Mouse (Mus musculus): ENCODE results near the gene Fgf5. TPM values are rescaled to one million over a fixed set of nuclear protein-coding genes. Genes with fewer than 3 reads are reported as not detected.

The Fgf5 gene
- polyA plus RNA-seq (2012; rRNA removed) (0.01 TPM in 1 of 2 replicates, not detected in the other), polyA plus RNA-seq (2014; fragmentation: Nextera tagmentation; extraction: Ambion mirVana) (0.15 and 0.19 TPM in 2 replicates)

DNA sequence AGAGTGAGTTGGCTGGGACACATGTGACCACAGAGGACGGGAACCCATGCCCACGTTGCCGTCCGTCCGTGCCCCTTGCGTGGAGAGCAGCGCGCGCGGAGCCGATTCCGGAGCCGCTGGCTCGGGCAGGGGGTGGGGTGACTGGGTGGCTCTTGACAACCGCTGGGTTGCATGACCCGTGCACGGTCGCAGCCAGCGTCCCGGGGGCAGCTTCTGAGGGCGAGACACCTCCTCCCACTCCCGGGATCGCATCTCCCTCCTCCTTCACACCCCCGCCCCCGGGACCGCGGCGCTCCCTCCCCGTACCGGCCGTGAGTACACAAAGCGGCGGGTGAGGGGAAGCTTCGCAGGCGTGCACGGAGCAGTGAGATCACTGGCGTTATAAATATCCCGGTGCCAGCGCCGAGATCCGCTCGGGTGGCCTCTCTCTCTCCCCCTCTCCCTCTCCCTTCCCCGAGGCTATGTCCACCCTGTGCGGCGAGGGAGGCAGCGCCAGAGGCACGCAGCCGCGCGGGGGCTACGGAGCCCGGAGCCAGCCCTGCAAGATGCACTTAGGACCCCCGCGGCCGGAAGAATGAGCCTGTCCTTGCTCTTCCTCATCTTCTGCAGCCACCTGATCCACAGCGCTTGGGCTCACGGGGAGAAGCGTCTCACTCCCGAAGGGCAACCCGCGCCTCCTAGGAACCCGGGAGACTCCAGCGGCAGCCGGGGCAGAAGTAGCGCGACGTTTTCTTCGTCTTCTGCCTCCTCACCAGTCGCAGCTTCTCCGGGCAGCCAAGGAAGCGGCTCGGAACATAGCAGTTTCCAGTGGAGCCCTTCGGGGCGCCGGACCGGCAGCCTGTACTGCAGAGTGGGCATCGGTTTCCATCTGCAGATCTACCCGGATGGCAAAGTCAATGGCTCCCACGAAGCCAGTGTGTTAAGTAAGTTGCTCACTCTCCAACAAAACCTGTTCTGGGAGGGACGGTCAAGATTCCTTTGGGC, at the start of gene Fgf5:
TSS of gene Fgf5 (plus strand) at position 347 of the 984 bp plus-strand sequence.
- no peaks in the 10 kb centered on the region for H3K4me1 ChIP-seq (replicated peaks; ENCODE audit: control insufficient read depth in 2 of 2, insufficient read depth in 2 of 2, low read length in 1 of 2)
- peak within 1 kb of the TSS; percentile 6 to 36; a peak in 3 of 4 replicates for H3K4me3 ChIP-seq (ENCODE audit: insufficient read depth in 1 of 2, low read depth in 2 of 2, low read length in 2 of 2)
- peak within 1 kb of the TSS; percentile 46 for H3K4me2 ChIP-seq (ENCODE audit: low read depth)
- H3K9me3 ChIP-seq (ENCODE audit: control insufficient read depth, low read length): no peaks in the 10 kb centered on the region
- no peak within 1 kb of the TSS for H3K9ac ChIP-seq (replicated peaks)
- DNase-seq (ENCODE audit: low read depth in 3 of 3, low spot score in 3 of 3) (no peak), ATAC-seq (ENCODE audit: insufficient read depth) (no peak)
- WGBS (ENCODE audit: insufficient replicate concordance): 1% methylated on average over 77 of the region's 80 CpGs
- TF ChIP-seq CTCF (IDR thresholded peaks at IDR 0.05; ENCODE audit: low read depth) (no peak), EP300 (IDR thresholded peaks at IDR 0.05; ENCODE audit: low read depth) (no peak)
- no peaks in the 10 kb centered on the region for H3K36me3 ChIP-seq (replicated peaks; ENCODE audit: control insufficient read depth, insufficient read depth, low read depth)
- no peak within 1 kb of the TSS for H3K27ac ChIP-seq
- H3K27me3 ChIP-seq (ENCODE audit: control insufficient read depth, insufficient read depth, low read length): peaks cover 26% of the 10 kb centered on the region

DNA sequence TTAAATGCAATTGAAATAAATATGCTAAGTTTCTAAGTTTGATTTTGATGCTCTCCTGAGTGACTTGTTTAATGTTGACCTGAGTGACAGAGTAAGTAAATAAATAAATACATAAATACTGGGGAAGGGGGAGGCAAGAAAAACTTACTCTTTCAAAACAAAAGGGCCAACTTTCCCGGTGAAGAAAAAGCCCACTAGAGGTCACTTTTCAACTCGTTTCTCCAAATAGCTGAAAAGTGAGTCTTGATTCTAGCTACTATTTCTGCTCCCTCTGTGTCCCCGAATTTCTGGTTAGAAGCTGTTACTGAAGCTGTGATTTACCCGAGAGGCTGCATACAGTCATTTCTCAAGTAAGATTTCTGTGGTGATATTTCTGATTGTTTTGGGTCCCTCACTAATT, 41.5 kb upstream of the Fgf5 start:
- H3K4me2 ChIP-seq (ENCODE audit: low read depth): no peak overlapping the region
- no peaks in the 10 kb centered on the region for H3K9me3 ChIP-seq (ENCODE audit: control insufficient read depth, low read length)
- DNase-seq (ENCODE audit: low read depth in 3 of 3, low spot score in 3 of 3) (no peak), ATAC-seq (ENCODE audit: insufficient read depth) (no peak)
- no peak overlapping the region for H3K27ac ChIP-seq
- H3K4me3 ChIP-seq (ENCODE audit: insufficient read depth in 1 of 2, low read depth in 2 of 2, low read length in 2 of 2): no peak overlapping the region
- no peak overlapping the region for H3K9ac ChIP-seq (replicated peaks)
- H3K36me3 ChIP-seq (replicated peaks; ENCODE audit: control insufficient read depth, insufficient read depth, low read depth): no peaks in the 10 kb centered on the region
- 45% methylated on average over 4 of the region's 4 CpGs for WGBS (ENCODE audit: insufficient replicate concordance)
- no peak for TF ChIP-seq CTCF (IDR thresholded peaks at IDR 0.05; ENCODE audit: low read depth)
- no peak for TF ChIP-seq EP300 (IDR thresholded peaks at IDR 0.05; ENCODE audit: low read depth)
- H3K27me3 ChIP-seq (ENCODE audit: control insufficient read depth, insufficient read depth, low read length): no peaks in the 10 kb centered on the region
- no peaks in the 10 kb centered on the region for H3K4me1 ChIP-seq (replicated peaks; ENCODE audit: control insufficient read depth in 2 of 2, insufficient read depth in 2 of 2, low read length in 1 of 2)

DNA sequence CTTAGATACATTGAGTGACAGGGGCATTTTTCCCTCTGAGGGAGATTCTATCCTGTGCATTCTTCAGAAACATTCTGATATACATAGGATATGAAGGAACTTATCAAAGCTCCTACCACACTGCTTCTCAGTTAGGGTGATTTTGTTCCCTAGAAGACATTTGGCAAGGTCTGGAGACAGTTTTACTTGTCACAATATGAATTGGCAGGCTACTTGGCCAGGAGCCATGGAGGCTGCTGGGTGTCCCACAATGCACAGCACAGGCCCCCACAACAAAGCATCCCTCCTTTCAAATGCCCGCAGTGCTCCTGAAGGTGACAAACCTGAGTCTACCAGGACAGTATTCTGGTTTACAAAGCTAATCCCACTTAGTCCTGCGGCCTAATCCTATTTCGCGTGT, 32.0 kb upstream of the Fgf5 start:
- 60% methylated on average over 4 of the region's 4 CpGs for WGBS (ENCODE audit: insufficient replicate concordance)
- no peaks in the 10 kb centered on the region for H3K36me3 ChIP-seq (replicated peaks; ENCODE audit: control insufficient read depth, insufficient read depth, low read depth)
- DNase-seq (ENCODE audit: low read depth in 3 of 3, low spot score in 3 of 3) (no peak), ATAC-seq (ENCODE audit: insufficient read depth) (no peak)
- no peak overlapping the region for H3K4me3 ChIP-seq (ENCODE audit: insufficient read depth in 1 of 2, low read depth in 2 of 2, low read length in 2 of 2)
- H3K9ac ChIP-seq (replicated peaks): no peak overlapping the region
- TF ChIP-seq EP300 (IDR thresholded peaks at IDR 0.05; ENCODE audit: low read depth): no peak
- no peak for TF ChIP-seq CTCF (IDR thresholded peaks at IDR 0.05; ENCODE audit: low read depth)
- H3K4me1 ChIP-seq (replicated peaks; ENCODE audit: control insufficient read depth in 2 of 2, insufficient read depth in 2 of 2, low read length in 1 of 2): no peaks in the 10 kb centered on the region
- no peaks in the 10 kb centered on the region for H3K27me3 ChIP-seq (ENCODE audit: control insufficient read depth, insufficient read depth, low read length)
- no peak overlapping the region for H3K4me2 ChIP-seq (ENCODE audit: low read depth)
- no peaks in the 10 kb centered on the region for H3K9me3 ChIP-seq (ENCODE audit: control insufficient read depth, low read length)
- H3K27ac ChIP-seq: no peak overlapping the region

DNA sequence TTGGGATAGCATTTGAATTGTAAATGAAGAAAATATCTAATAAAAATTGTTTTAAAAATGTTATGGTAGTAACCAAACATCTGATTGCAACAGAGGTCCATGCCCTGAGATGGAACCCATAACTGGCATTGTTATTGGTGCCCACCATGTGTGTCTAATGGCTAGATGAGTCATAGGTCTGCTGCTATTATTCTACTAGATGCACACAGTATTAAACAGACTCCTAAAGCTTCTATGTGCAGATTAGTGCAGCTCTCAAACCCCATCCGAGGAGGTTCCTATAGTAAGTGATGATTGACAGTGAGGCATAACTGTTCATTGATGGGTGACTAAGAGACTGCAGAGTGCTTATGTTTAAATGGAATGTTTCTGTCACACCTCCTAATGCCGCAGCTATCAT, 27.3 kb upstream of the Fgf5 start:
- WGBS (ENCODE audit: insufficient replicate concordance): 53% methylated on average over 2 of the region's 2 CpGs
- H3K4me1 ChIP-seq (replicated peaks; ENCODE audit: control insufficient read depth in 2 of 2, insufficient read depth in 2 of 2, low read length in 1 of 2): no peaks in the 10 kb centered on the region
- H3K27me3 ChIP-seq (ENCODE audit: control insufficient read depth, insufficient read depth, low read length): no peaks in the 10 kb centered on the region
- no peak overlapping the region for H3K4me3 ChIP-seq (ENCODE audit: insufficient read depth in 1 of 2, low read depth in 2 of 2, low read length in 2 of 2)
- TF ChIP-seq EP300 (IDR thresholded peaks at IDR 0.05; ENCODE audit: low read depth) (no peak), CTCF (IDR thresholded peaks at IDR 0.05; ENCODE audit: low read depth) (no peak)
- no peaks in the 10 kb centered on the region for H3K36me3 ChIP-seq (replicated peaks; ENCODE audit: control insufficient read depth, insufficient read depth, low read depth)
- H3K9me3 ChIP-seq (ENCODE audit: control insufficient read depth, low read length): no peaks in the 10 kb centered on the region
- H3K9ac ChIP-seq (replicated peaks): no peak overlapping the region
- DNase-seq (ENCODE audit: low read depth in 3 of 3, low spot score in 3 of 3) (no peak), ATAC-seq (ENCODE audit: insufficient read depth) (no peak)
- no peak overlapping the region for H3K4me2 ChIP-seq (ENCODE audit: low read depth)
- no peak overlapping the region for H3K27ac ChIP-seq

DNA sequence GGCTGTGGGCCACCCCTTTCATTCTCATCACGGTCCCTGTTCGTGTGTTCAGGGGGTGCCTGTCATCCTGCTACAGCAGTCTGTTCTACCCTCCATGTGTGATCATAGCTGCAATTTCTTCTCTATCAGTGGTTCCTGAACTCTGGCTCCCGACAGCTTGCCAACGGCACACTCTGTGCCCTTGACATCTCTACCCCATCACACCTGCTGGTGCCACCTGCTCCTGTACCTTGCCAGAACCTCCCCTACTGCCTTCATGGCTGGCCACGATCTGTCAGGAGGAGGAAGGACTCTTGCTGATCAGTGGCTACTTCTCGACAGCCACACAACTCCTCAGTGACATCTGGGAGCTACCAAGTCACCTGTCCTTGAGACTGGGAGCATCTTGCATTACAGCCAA, 24.5 kb upstream of the Fgf5 start:
- no peak overlapping the region for H3K27ac ChIP-seq
- 57% methylated on average over 6 of the region's 6 CpGs for WGBS (ENCODE audit: insufficient replicate concordance)
- no peaks in the 10 kb centered on the region for H3K36me3 ChIP-seq (replicated peaks; ENCODE audit: control insufficient read depth, insufficient read depth, low read depth)
- no peak overlapping the region for H3K4me3 ChIP-seq (ENCODE audit: insufficient read depth in 1 of 2, low read depth in 2 of 2, low read length in 2 of 2)
- H3K4me1 ChIP-seq (replicated peaks; ENCODE audit: control insufficient read depth in 2 of 2, insufficient read depth in 2 of 2, low read length in 1 of 2): no peaks in the 10 kb centered on the region
- H3K27me3 ChIP-seq (ENCODE audit: control insufficient read depth, insufficient read depth, low read length): no peaks in the 10 kb centered on the region
- ATAC-seq (ENCODE audit: insufficient read depth): no peak
- H3K9me3 ChIP-seq (ENCODE audit: control insufficient read depth, low read length): no peaks in the 10 kb centered on the region
- DNase-seq (ENCODE audit: low read depth in 3 of 3, low spot score in 3 of 3): no peak
- no peak overlapping the region for H3K9ac ChIP-seq (replicated peaks)
- no peak overlapping the region for H3K4me2 ChIP-seq (ENCODE audit: low read depth)
- no peak for TF ChIP-seq EP300 (IDR thresholded peaks at IDR 0.05; ENCODE audit: low read depth)
- TF ChIP-seq CTCF (IDR thresholded peaks at IDR 0.05; ENCODE audit: low read depth): no peak

Measured in liver, embryonic 14.5 days (tissue).